Mouse (Mus musculus) skeletal muscle tissue, adult 2 months (tissue): ENCODE measurements at regions not wholly inside any gene's neighbourhood (a gene's known extent, or its start where the extent isn't known, plus 50 kb on each side); places are given as distances from the start of the nearest gene placed in this dataset.

Experiments used
- DNase-seq: peaks from one replicate; pipeline ENCODE4 v3.0.0-alpha.2; 2012; ENCODE audit warnings: low read depth, low spot score

GRCm38 (mm10) chr12:9174327-9174726, 144.5 kb downstream of the Ttc32 start:
- peak; percentile 13 for DNase-seq

- no peak for DNase-seq
These were observed 146.4 kb downstream of the Ttc32 start for GRCm38 (mm10) chr12:9176198-9176597.

GRCm38 (mm10) chr12:9178626-9179025, 148.8 kb downstream of the Ttc32 start:
- DNase-seq = no peak

GRCm38 (mm10) chr12:9180677-9181076, 150.9 kb downstream of the Ttc32 start:
- DNase-seq = no peak

- no peak for DNase-seq
These were observed 161.9 kb downstream of the Ttc32 start for GRCm38 (mm10) chr12:9191721-9192120.

- DNase-seq = no peak
These were observed 169.5 kb downstream of the Ttc32 start for GRCm38 (mm10) chr12:9199321-9199720.

- no peak for DNase-seq
These were observed 182.4 kb downstream of the Ttc32 start for GRCm38 (mm10) chr12:9212211-9212610.

- peak; percentile 27 for DNase-seq
These were observed 195.2 kb downstream of the Ttc32 start for GRCm38 (mm10) chr12:9224971-9225370.

GRCm38 (mm10) chr12:9227901-9228300, 198.1 kb downstream of the Ttc32 start:
- peak; percentile 56 for DNase-seq

GRCm38 (mm10) chr12:9228486-9228885, 198.7 kb downstream of the Ttc32 start:
- peak; percentile 74 for DNase-seq

GRCm38 (mm10) chr12:9229981-9230380, 200.2 kb downstream of the Ttc32 start:
- DNase-seq = peak; percentile 13

GRCm38 (mm10) chr12:9230576-9230975, 200.8 kb downstream of the Ttc32 start:
- no peak for DNase-seq

- no peak for DNase-seq
These were observed 202.6 kb downstream of the Ttc32 start for GRCm38 (mm10) chr12:9232431-9232830.

- DNase-seq = peak; percentile 28
These were observed 206.1 kb downstream of the Ttc32 start for GRCm38 (mm10) chr12:9235866-9236265.

GRCm38 (mm10) chr12:9237538-9237937, 207.7 kb downstream of the Ttc32 start:
- no peak for DNase-seq

GRCm38 (mm10) chr12:9237955-9238354, 208.2 kb downstream of the Ttc32 start:
- no peak for DNase-seq

GRCm38 (mm10) chr12:9247506-9247905, 217.7 kb downstream of the Ttc32 start:
- DNase-seq = no peak

- peak; percentile 14 for DNase-seq
These were observed 222.0 kb downstream of the Ttc32 start for GRCm38 (mm10) chr12:9251772-9252171.

GRCm38 (mm10) chr12:9253306-9254074, 223.7 kb downstream of the Ttc32 start:
- DNase-seq = no peak

- DNase-seq = no peak
These were observed 224.6 kb downstream of the Ttc32 start for GRCm38 (mm10) chr12:9254301-9254860.

- peak; percentile 24 for DNase-seq
These were observed 226.1 kb downstream of the Ttc32 start for GRCm38 (mm10) chr12:9255661-9256486.

- DNase-seq = peak; percentile 29
These were observed 226.7 kb downstream of the Ttc32 start for GRCm38 (mm10) chr12:9256487-9256820.

- DNase-seq = no peak
These were observed 228.4 kb downstream of the Ttc32 start for GRCm38 (mm10) chr12:9258221-9258620.
